ENCODE assay signal across 14 mouse cellular contexts in the genomic region with DNA sequence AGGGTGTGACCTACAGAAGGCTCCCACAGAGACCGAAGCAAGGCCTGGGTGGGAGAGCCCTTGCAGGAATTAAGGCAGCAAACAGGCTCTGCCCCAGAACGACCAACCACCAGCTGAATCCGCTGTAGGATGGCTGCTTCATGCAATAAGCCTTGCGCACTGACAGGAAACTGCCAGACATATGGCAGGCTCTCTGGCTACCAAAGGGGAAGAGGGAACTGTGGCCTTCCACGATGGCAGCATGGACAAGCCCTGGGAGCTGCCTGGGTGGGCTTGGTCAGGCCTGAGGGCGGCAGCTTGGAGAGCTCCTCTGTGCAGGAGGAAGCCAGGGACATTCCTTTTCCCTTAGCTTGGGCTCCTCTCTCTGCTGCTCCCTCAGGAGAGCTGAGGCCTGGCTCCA.
DNase-seq lines count a peak whose midpoint lies in the region; ATAC-seq and TF ChIP-seq lines count a peak whose summit lies in the region.
"Had no signal": no experiment of that assay in that cellular context is flagged by ENCODE, and none has a peak within 500 bp of the region (broad histone marks: within the 10 kb centered on the region; RNA-seq: fewer than 3 reads in every experiment).

No protein-coding gene starts in this region.

- no peak for TF ChIP-seq POLR2A in kidney, adult 2 months (IDR thresholded peaks at IDR 0.05; ENCODE audit: low read depth, low read length)

- no peak overlapping the region for H3K9ac ChIP-seq in forebrain, embryonic 12.5 days
- H3K9ac ChIP-seq in neural tube, embryonic 13.5 days: no peak overlapping the region
- H3K9ac ChIP-seq: liver, postnatal 0 days; midbrain, embryonic 12.5 days had no signal

- H3K9me3 ChIP-seq in forebrain, embryonic 10.5 days: no peaks in the 10 kb centered on the region
- H3K9me3 ChIP-seq in forebrain, embryonic 12.5 days: no peaks in the 10 kb centered on the region
- H3K9me3 ChIP-seq in neural tube, embryonic 13.5 days: no peaks in the 10 kb centered on the region
- H3K9me3 ChIP-seq in heart, embryonic 10.5 days: no peaks in the 10 kb centered on the region
- H3K9me3 ChIP-seq: midbrain, embryonic 12.5 days had no signal

- no peak overlapping the region for H3K4me3 ChIP-seq in forebrain, embryonic 10.5 days
- H3K4me3 ChIP-seq in forebrain, embryonic 12.5 days (replicated peaks): no peak overlapping the region
- H3K4me3 ChIP-seq in kidney, adult 2 months (ENCODE audit: insufficient read depth, low read depth, low read length): no peak overlapping the region
- no peak overlapping the region for H3K4me3 ChIP-seq in neural tube, embryonic 13.5 days
- no peak overlapping the region for H3K4me3 ChIP-seq in heart, embryonic 10.5 days
- H3K4me3 ChIP-seq: heart, adult 2 months; midbrain, embryonic 12.5 days had no signal

- no peaks in the 10 kb centered on the region for H3K27me3 ChIP-seq in forebrain, embryonic 10.5 days (ENCODE audit: poor library complexity, severe bottlenecking)
- H3K27me3 ChIP-seq in forebrain, embryonic 12.5 days: no peaks in the 10 kb centered on the region
- no peaks in the 10 kb centered on the region for H3K27me3 ChIP-seq in kidney, adult 2 months (replicated peaks; ENCODE audit: control insufficient read depth, insufficient read depth, low read length)
- no peaks in the 10 kb centered on the region for H3K27me3 ChIP-seq in neural tube, embryonic 13.5 days
- H3K27me3 ChIP-seq in heart, embryonic 10.5 days (ENCODE audit: insufficient read depth, poor library complexity, severe bottlenecking): no peaks in the 10 kb centered on the region
- H3K27me3 ChIP-seq: midbrain, embryonic 12.5 days had no signal

- no peak overlapping the region for H3K4me2 ChIP-seq in forebrain, embryonic 12.5 days
- H3K4me2 ChIP-seq in neural tube, embryonic 13.5 days: no peak overlapping the region
- H3K4me2 ChIP-seq: midbrain, embryonic 12.5 days had no signal

- no peak for DNase-seq in forebrain, embryonic 10.5 days (ENCODE audit: extremely low spot score, low spot score)
- no peak for DNase-seq in kidney, adult 2 months
- DNase-seq in kidney, postnatal 25 days: no peak
- DNase-seq in neural tube, embryonic 10.5 days (ENCODE audit: extremely low spot score, low spot score): no peak
- DNase-seq in lung, postnatal 14 days: no peak
- no peak for DNase-seq in heart, embryonic 10.5 days (ENCODE audit: low spot score)
- DNase-seq: adrenal gland, adult 8-10 months; heart, adult 2 months; liver; liver, postnatal 0 days; right cerebral cortex, postnatal 14 days had no signal

- H3K27ac ChIP-seq in forebrain, embryonic 10.5 days: peak overlapping the region; percentile 21; the same call in 1 of the 2 replicates
- H3K27ac ChIP-seq in forebrain, embryonic 12.5 days: no peak overlapping the region
- H3K27ac ChIP-seq in kidney, adult 2 months (ENCODE audit: insufficient read depth, low read depth, low read length): peak overlapping the region; percentile 66
- peak overlapping the region; percentile 20; the same call in 1 of the 2 replicates for H3K27ac ChIP-seq in neural tube, embryonic 13.5 days (replicated peaks)
- no peak overlapping the region for H3K27ac ChIP-seq in heart, embryonic 10.5 days
- H3K27ac ChIP-seq: heart, adult 2 months; midbrain, embryonic 12.5 days had no signal

- H3K4me1 ChIP-seq in forebrain, embryonic 10.5 days: no peaks in the 10 kb centered on the region; the same call in 1 of the 2 replicates
- H3K4me1 ChIP-seq in forebrain, embryonic 12.5 days: no peaks in the 10 kb centered on the region
- no peaks in the 10 kb centered on the region for H3K4me1 ChIP-seq in kidney, adult 2 months (ENCODE audit: control insufficient read depth, insufficient read depth, low read length)
- no peaks in the 10 kb centered on the region; the same call in 1 of the 2 replicates for H3K4me1 ChIP-seq in neural tube, embryonic 13.5 days (replicated peaks)
- H3K4me1 ChIP-seq in heart, embryonic 10.5 days: peaks cover 5% of the 10 kb centered on the region; the same call in 1 of the 2 replicates
- H3K4me1 ChIP-seq: midbrain, embryonic 12.5 days had no signal

- TF ChIP-seq CTCF in kidney, adult 2 months (conservative IDR thresholded peaks at IDR 0.05; ENCODE audit: insufficient read depth, insufficient read length, low read depth, low read length): no peak

- ATAC-seq in forebrain, embryonic 12.5 days (ENCODE audit: low FRiP score): no peak
- ATAC-seq in neural tube, embryonic 13.5 days (ENCODE audit: low read depth): no peak
- ATAC-seq: liver, postnatal 0 days had no signal

- 85% methylated on average over 6 of the region's 6 CpGs for WGBS in forebrain, embryonic 10.5 days
- WGBS in forebrain, embryonic 12.5 days: 90% methylated on average over 6 of the region's 6 CpGs
- WGBS in kidney, adult 2 months: 65% methylated on average over 6 of the region's 6 CpGs
- WGBS in neural tube, embryonic 13.5 days: 86% methylated on average over 6 of the region's 6 CpGs
- WGBS in heart, embryonic 10.5 days: 81% methylated on average over 6 of the region's 6 CpGs

- H3K36me3 ChIP-seq in forebrain, embryonic 10.5 days (replicated peaks): peaks cover 75% of the 10 kb centered on the region
- H3K36me3 ChIP-seq in forebrain, embryonic 12.5 days (replicated peaks): peaks cover 37% of the 10 kb centered on the region
- H3K36me3 ChIP-seq in kidney, adult 2 months (ENCODE audit: control insufficient read depth, insufficient read depth, low read length): no peaks in the 10 kb centered on the region
- peaks cover 39% of the 10 kb centered on the region for H3K36me3 ChIP-seq in neural tube, embryonic 13.5 days
- peaks cover 38% of the 10 kb centered on the region for H3K36me3 ChIP-seq in heart, embryonic 10.5 days

Comparison
In these comparisons a context has a peak if more than half of its experiments do, and no peak if none do; other contexts are left out.
1. H3K27ac ChIP-seq: peak in forebrain, embryonic 10.5 days (single experiment), kidney, adult 2 months (single experiment) and neural tube, embryonic 13.5 days (single experiment); none in forebrain, embryonic 12.5 days (single experiment) and heart, embryonic 10.5 days (single experiment).